Mouse (Mus musculus) liver, embryonic 14.5 days (tissue): Measurements from ENCODE around the gene Hscb. TPM values are rescaled to one million over a fixed set of nuclear protein-coding genes. Genes with fewer than 3 reads are reported as not detected.
"Not testable (repeated sequence)": the region's sequence is repeated elsewhere in the genome, so short reads cannot be mapped to it uniquely, and the experiment has no call there.

ENCODE experiments used
- ATAC-seq: fragments of 200-750 bp; cut with Nextera tagmentation; 2 replicates; pipeline ENCODE4 v1.8.0; 2017; ENCODE audit warnings: moderate number of reproducible peaks, mild to moderate bottlenecking, moderate library complexity; ENCODE audit not compliant: insufficient read depth
- DNase-seq, 3 experiments: peaks; one replicate each; pipeline ENCODE4 v3.0.0-alpha.2; 2012 to 2013; ENCODE audit warnings: low read depth in 3 of 3, low spot score in 3 of 3
- H3K27ac ChIP-seq: fragments of 300-500 bp; sonication (generic); 2 replicates; pipeline ENCODE4 v1.5.1; 2014; ENCODE audit warnings: moderate library complexity, mild to moderate bottlenecking, control low read depth, inconsistent platforms
- H3K27me3 ChIP-seq: fragments of 300-500 bp; sonication (generic); 2 replicates; pipeline ENCODE4 v1.6.1; 2014; ENCODE audit warnings: mild to moderate bottlenecking, low read length, moderate library complexity; ENCODE audit not compliant: control insufficient read depth, insufficient read depth
- H3K36me3 ChIP-seq: fragments of 300-500 bp; sonication (generic); replicated peaks from 2 replicates; pipeline ENCODE4 v1.6.1; 2014; ENCODE audit warnings: low read depth; ENCODE audit not compliant: control insufficient read depth, insufficient read depth
- H3K4me1 ChIP-seq, 2 experiments: fragments of 200-500 bp in 1 of 2; fragments of 300-500 bp in 1 of 2; sonication (generic) in 1 of 2; replicated peaks; 2 replicates each; pipeline ENCODE4 v1.6.1; 2012 to 2014; ENCODE audit warnings: antibody characterized with exemption in 1 of 2, inconsistent platforms in 1 of 2, low read length in 1 of 2; ENCODE audit not compliant: control insufficient read depth in 2 of 2, insufficient read depth in 2 of 2
- H3K4me2 ChIP-seq: fragments of 300-500 bp; sonication (generic); 2 replicates; pipeline ENCODE4 v1.6.1; 2014; ENCODE audit warnings: low read depth, mild to moderate bottlenecking, control low read depth, moderate library complexity
- H3K4me3 ChIP-seq, 2 experiments: fragments of 200-500 bp in 1 of 2; fragments of 300-500 bp in 1 of 2; sonication (generic) in 1 of 2; 2 replicates each; pipeline ENCODE4 v1.5.1; 2012 to 2014; ENCODE audit warnings: low read depth in 2 of 2, low read length in 2 of 2, mild to moderate bottlenecking in 2 of 2, control low read depth in 1 of 2, inconsistent platforms in 1 of 2, moderate library complexity in 1 of 2; ENCODE audit not compliant: insufficient read depth in 1 of 2
- H3K9ac ChIP-seq: fragments of 300-500 bp; sonication (generic); replicated peaks from 2 replicates; pipeline ENCODE4 v1.6.1; 2014; ENCODE audit warnings: mild to moderate bottlenecking, control low read depth, moderate library complexity
- H3K9me3 ChIP-seq: fragments of 300-500 bp; sonication (generic); 2 replicates; pipeline ENCODE4 v1.6.1; 2016; ENCODE audit warnings: low read length, mixed read lengths; ENCODE audit not compliant: control insufficient read depth
- CTCF ChIP-seq: IDR thresholded peaks from 2 replicates; pipeline ENCODE4 v1.5.1; 2016; ENCODE audit warnings: antibody characterized with exemption, low read depth, control low read depth
- EP300 ChIP-seq: IDR thresholded peaks from 2 replicates; pipeline ENCODE4 v1.6.1; 2016; ENCODE audit warnings: antibody characterized with exemption, low read depth
- WGBS: fragments of 180-500 bp; shearing (Covaris S2); extraction: QIAGEN DNeasy Blood & Tissue Kit; methylation state at CpG from one replicate; pipeline ENCODE4 v1.1.7; 2014; ENCODE audit not compliant: insufficient replicate concordance; 5-methylcytosine and 5-hydroxymethylcytosine counted together
- polyA plus RNA-seq, 2 experiments: library from polyadenylated mRNA; depleted of rRNA in 1 of 2; stranded (reverse) in 1 of 2; unstranded in 1 of 2; fragments of >200 nt; fragmentation: Nextera tagmentation in 1 of 2; extraction: Ambion mirVana in 1 of 2; gene quantifications; 2 replicates each; pipeline versions ENCODE4 v1.2.1 to v1.2.3; 2012 to 2014

Hscb gene
- polyA plus RNA-seq (2012; rRNA removed) (18.0 and 28.8 TPM in 2 replicates), polyA plus RNA-seq (2014; fragmentation: Nextera tagmentation; extraction: Ambion mirVana) (50.0 and 55.7 TPM in 2 replicates)

DNA sequence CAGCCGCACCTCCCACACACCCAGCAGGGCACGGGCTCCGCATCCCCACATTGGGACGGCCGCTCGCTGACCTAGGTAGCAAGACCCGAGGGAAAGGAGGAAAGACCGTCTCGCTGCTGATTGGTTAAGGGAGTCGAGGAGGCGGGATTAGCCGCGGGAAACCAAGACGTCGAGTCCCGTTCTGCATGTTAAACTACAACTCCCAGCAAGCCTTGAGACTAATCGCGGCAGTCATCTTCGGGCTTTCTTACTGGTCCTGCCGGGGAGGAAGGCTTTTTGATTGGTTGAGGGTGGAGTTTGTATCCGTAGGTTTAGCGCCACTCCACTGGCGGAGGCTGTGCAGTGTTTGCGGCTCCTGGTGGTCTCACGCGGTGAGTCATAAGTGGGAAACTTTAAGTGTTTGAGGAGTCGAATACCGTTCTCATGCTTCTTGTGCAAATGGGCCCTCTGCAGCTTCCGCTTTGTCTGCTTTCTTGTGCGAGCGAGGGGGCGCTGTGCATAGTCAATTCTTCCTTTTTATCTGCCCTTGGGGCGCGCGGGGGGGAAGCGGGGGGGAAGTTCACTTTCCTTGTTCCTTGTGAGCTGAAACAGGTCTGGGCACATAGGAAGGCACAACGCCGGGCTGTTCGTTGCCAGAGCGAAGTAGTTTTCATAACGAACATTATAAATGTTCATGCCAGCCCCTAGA is at the start of gene Hscb, which contains the start of gene Chek2:
TSS of gene Hscb (minus strand) at position 100 of the 688 bp plus-strand sequence.
TSS of gene Chek2 (plus strand) at position 302 of the 688 bp plus-strand sequence.
- TF ChIP-seq CTCF (peak; percentile 63), EP300 (no peak)
- H3K9ac ChIP-seq = peak within 1 kb of the TSS; percentile 97
- ATAC-seq (peak; percentile 82), DNase-seq (peak; percentile 98 to 99 (median 99))
- no peaks in the 10 kb centered on the region for H3K27me3 ChIP-seq
- peak within 1 kb of the TSS; percentile 95 to 97 for H3K4me3 ChIP-seq
- H3K9me3 ChIP-seq = no peaks in the 10 kb centered on the region
- under 1% methylated on average over 41 of the region's 41 CpGs for WGBS
- peaks cover 36 to 41% of the 10 kb centered on the region in 2 experiments for H3K4me1 ChIP-seq
- H3K4me2 ChIP-seq = peak within 1 kb of the TSS; percentile 81
- H3K36me3 ChIP-seq = peaks cover 36% of the 10 kb centered on the region
- peak within 1 kb of the TSS; percentile 100 for H3K27ac ChIP-seq

GRCm38 (mm10) chr5:110888596-110888995 is 49.0 kb upstream of the Hscb start:
- no peaks in the 10 kb centered on the region for H3K4me1 ChIP-seq
- 69% methylated on average over 4 of the region's 4 CpGs for WGBS
- no peak overlapping the region for H3K4me2 ChIP-seq
- no peaks in the 10 kb centered on the region for H3K9me3 ChIP-seq
- H3K27ac ChIP-seq = no peak overlapping the region
- no peak for ATAC-seq
- no peaks in the 10 kb centered on the region for H3K27me3 ChIP-seq
- H3K36me3 ChIP-seq = no peaks in the 10 kb centered on the region
- TF ChIP-seq EP300 (no peak), CTCF (no peak)
- DNase-seq = no peak
- no peak overlapping the region for H3K9ac ChIP-seq
- H3K4me3 ChIP-seq = no peak overlapping the region

GRCm38 (mm10) chr5:110879584-110880374 is 40.2 kb upstream of the Hscb start, which contains the start of gene Ttc28:
TSS of gene Ttc28 (plus strand) at chr5:110879803.
- peak within 1 kb of the TSS; percentile 89 for H3K9ac ChIP-seq
- no peak within 1 kb of the TSS for H3K27ac ChIP-seq
- no peaks in the 10 kb centered on the region for H3K9me3 ChIP-seq
- TF ChIP-seq CTCF (no peak), EP300 (no peak)
- H3K27me3 ChIP-seq = no peaks in the 10 kb centered on the region
- peaks cover 0 to 6% of the 10 kb centered on the region in 2 experiments; a peak in 2 of 4 replicates for H3K4me1 ChIP-seq
- under 1% methylated on average over 96 of the region's 101 CpGs for WGBS
- peak within 1 kb of the TSS; percentile 74 to 81 for H3K4me3 ChIP-seq
- peaks cover 2% of the 10 kb centered on the region; the same call in 1 of the 2 replicates for H3K36me3 ChIP-seq
- peak within 1 kb of the TSS; percentile 92 for H3K4me2 ChIP-seq
- DNase-seq = peak; percentile 45 to 64 (median 57)
- ATAC-seq = peak; percentile 89

- H3K36me3 ChIP-seq = peaks cover 2% of the 10 kb centered on the region
- H3K9ac ChIP-seq = peak overlapping the region; percentile 89
- no peak for TF ChIP-seq CTCF
- TF ChIP-seq EP300 = no peak
- H3K4me3 ChIP-seq = peak overlapping the region; percentile 74 to 81
- no peak overlapping the region for H3K27ac ChIP-seq
- no peaks in the 10 kb centered on the region for H3K9me3 ChIP-seq
- peak overlapping the region; percentile 92 for H3K4me2 ChIP-seq
- no peak for DNase-seq
- no peaks in the 10 kb centered on the region for H3K27me3 ChIP-seq
- WGBS = 62% methylated on average over 7 of the region's 7 CpGs
- peak; percentile 1; the same call in 1 of the 2 replicates for ATAC-seq
- peaks cover 0 to 6% of the 10 kb centered on the region in 2 experiments; a peak in 2 of 4 replicates for H3K4me1 ChIP-seq
These were observed 39.5 kb upstream of the Hscb start for GRCm38 (mm10) chr5:110879042-110879441.

DNA sequence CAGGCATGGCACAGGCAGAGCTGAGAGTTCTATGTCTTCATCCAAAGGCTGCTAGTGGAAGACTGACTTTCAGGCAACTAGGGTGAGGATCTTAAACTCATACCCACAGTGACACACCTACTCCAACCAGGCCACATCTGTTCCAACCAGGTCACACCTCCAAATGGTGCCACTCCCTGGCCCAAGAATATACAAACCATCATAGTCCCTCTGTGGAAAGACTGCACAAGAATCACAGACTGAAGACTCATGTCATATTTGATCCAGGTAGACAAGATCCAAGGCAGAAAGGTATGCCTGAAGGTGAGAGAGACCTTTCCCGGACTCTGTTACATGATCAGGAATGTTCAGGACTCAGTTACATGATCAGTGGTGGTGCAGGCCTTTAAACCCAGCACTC is 38.9 kb upstream of the Hscb start:
- not testable (repeated sequence) for ATAC-seq, H3K9ac ChIP-seq

More for the DNA sequence above, 38.9 kb upstream of the Hscb start:
- H3K27me3 ChIP-seq, H3K4me3 ChIP-seq, H3K27ac ChIP-seq, H3K9me3 ChIP-seq, H3K36me3 ChIP-seq, H3K4me1 ChIP-seq, DNase-seq, H3K4me2 ChIP-seq: not testable (repeated sequence)
- 84% methylated on average over 1 of the region's 1 CpGs for WGBS
